8 mouse cellular contexts compared by ENCODE assay signal in the genomic region with DNA sequence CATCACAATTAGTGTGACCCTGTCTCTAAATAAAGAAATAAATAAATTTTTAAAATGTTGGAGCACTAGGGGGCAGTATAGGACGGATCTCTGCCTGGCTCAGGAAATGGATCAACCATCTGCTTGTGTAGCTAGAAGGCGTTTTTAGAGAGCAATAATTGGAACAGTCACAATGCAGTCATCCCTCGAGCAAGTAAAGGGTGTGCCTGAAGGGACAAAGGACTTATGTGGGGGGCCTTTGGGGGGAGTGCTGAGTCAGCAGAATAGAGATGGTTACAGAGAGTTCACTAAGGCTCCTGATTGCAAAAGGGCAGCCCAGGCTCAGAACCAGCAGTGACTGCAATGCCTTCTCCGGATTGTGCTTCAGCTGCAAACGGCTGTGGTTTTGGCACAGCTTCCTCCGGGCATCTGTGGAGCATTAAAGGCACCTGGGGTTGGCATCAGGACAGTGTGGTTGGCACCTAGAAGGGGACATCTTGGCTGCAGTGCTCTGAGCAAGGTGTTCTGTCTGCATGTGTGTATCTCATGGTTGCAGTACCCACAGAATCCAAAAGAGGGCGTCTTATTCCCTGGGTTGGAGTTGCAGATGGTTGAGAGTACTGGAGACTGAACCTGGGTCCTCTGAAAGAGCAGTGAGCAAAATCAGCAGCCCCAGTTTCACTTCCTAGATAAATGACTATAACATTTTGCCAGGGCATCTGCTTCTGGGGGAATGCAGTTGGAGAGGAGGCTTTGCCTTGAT. TPM values are rescaled to one million over a fixed set of nuclear protein-coding genes. Genes with fewer than 3 reads are reported as not detected.
DNase-seq lines count a peak whose midpoint lies in the region; ATAC-seq lines count a peak whose summit lies in the region.

No protein-coding gene starts in this region.

- H3K27ac ChIP-seq in forebrain, embryonic 11.5 days (ENCODE audit: low read depth, low read length), result no peak overlapping the region
- no peak overlapping the region for H3K27ac ChIP-seq in forebrain, embryonic 10.5 days
- no peak overlapping the region; the same call in 1 of the 2 replicates for H3K27ac ChIP-seq in midbrain, embryonic 14.5 days (replicated peaks; ENCODE audit: low read depth, low read length)

- no peaks in the 10 kb centered on the region for H3K9me3 ChIP-seq in forebrain, embryonic 11.5 days (ENCODE audit: control insufficient read depth, low read length)
- 0 out of 2 replicates have a peak, but pooled peaks cover 2% of the 10 kb centered on the region for H3K9me3 ChIP-seq in forebrain, embryonic 10.5 days
- H3K9me3 ChIP-seq in midbrain, embryonic 14.5 days (ENCODE audit: control insufficient read depth, low read length), result no peaks in the 10 kb centered on the region

- H3K4me3 ChIP-seq in forebrain, embryonic 11.5 days (ENCODE audit: low read depth, low read length), result no peak overlapping the region
- H3K4me3 ChIP-seq in forebrain, embryonic 10.5 days, result no peak overlapping the region
- no peak overlapping the region for H3K4me3 ChIP-seq in midbrain, embryonic 14.5 days (replicated peaks; ENCODE audit: low read depth, low read length)

- peak; percentile 61 for DNase-seq in forebrain, embryonic 11.5 days (ENCODE audit: low spot score)
- no peak for DNase-seq in forebrain, embryonic 10.5 days (ENCODE audit: extremely low spot score, low spot score)
- peak; percentile 78 for DNase-seq in 416B (ENCODE audit: low read depth)
- peak; percentile 71 for DNase-seq in c-Kit-positive CD71-positive TER-119-negative erythroid progenitor cells, embryonic 14.5 days (ENCODE audit: low read depth)
- DNase-seq in forelimb bud, embryonic 11.5 days (ENCODE audit: low read depth, low spot score), result peak; percentile 69
- DNase-seq in layer of hippocampus, postnatal 14 days (ENCODE audit: low spot score in 2 of 2), result peak; percentile 63 to 73
- peak; percentile 85 for DNase-seq in midbrain, embryonic 14.5 days
- DNase-seq in frontal cortex, postnatal 10 days (ENCODE audit: low spot score in 2 of 2), result no peak

- H3K27me3 ChIP-seq in forebrain, embryonic 11.5 days (ENCODE audit: control insufficient read depth, insufficient read depth, low read length), result 0 out of 2 replicates have a peak, but pooled peaks cover 2% of the 10 kb centered on the region
- no peaks in the 10 kb centered on the region for H3K27me3 ChIP-seq in forebrain, embryonic 10.5 days (ENCODE audit: poor library complexity, severe bottlenecking)
- H3K27me3 ChIP-seq in midbrain, embryonic 14.5 days (ENCODE audit: control insufficient read depth, insufficient read depth, low read length), result no peaks in the 10 kb centered on the region

- 26% methylated on average over 7 of the region's 7 CpGs for WGBS in forebrain, embryonic 11.5 days
- WGBS in forebrain, embryonic 10.5 days, result 28% methylated on average over 7 of the region's 7 CpGs
- 33% methylated on average over 7 of the region's 7 CpGs for WGBS in midbrain, embryonic 14.5 days

- H3K4me1 ChIP-seq in forebrain, embryonic 11.5 days (replicated peaks; ENCODE audit: control insufficient read depth, insufficient read depth, low read length), result no peaks in the 10 kb centered on the region
- H3K4me1 ChIP-seq in forebrain, embryonic 10.5 days, result peaks cover 5% of the 10 kb centered on the region; the same call in 1 of the 2 replicates
- H3K4me1 ChIP-seq in midbrain, embryonic 14.5 days (ENCODE audit: control insufficient read depth, insufficient read depth, low read length), result no peaks in the 10 kb centered on the region

- ATAC-seq in forebrain, embryonic 11.5 days (replicated peaks; ENCODE audit: low FRiP score), result no peak
- ATAC-seq in midbrain, embryonic 14.5 days (ENCODE audit: low FRiP score, low TSS enrichment), result peak; percentile 20; the same call in 1 of the 2 replicates

- H3K4me2 ChIP-seq in forebrain, embryonic 11.5 days (ENCODE audit: low read depth, low read length, severe bottlenecking), result no peak overlapping the region
- no peak overlapping the region for H3K4me2 ChIP-seq in midbrain, embryonic 14.5 days (ENCODE audit: low read length)

- H3K9ac ChIP-seq in forebrain, embryonic 11.5 days (ENCODE audit: low read length), result no peak overlapping the region
- H3K9ac ChIP-seq in midbrain, embryonic 14.5 days (replicated peaks; ENCODE audit: low read length), result no peak overlapping the region

- no peaks in the 10 kb centered on the region for H3K36me3 ChIP-seq in forebrain, embryonic 11.5 days (ENCODE audit: control insufficient read depth, insufficient read depth, low read length)
- H3K36me3 ChIP-seq in forebrain, embryonic 10.5 days (replicated peaks), result no peaks in the 10 kb centered on the region
- H3K36me3 ChIP-seq in midbrain, embryonic 14.5 days (ENCODE audit: control insufficient read depth, insufficient read depth, low read length), result no peaks in the 10 kb centered on the region

RNA-seq across cellular contexts. Expression of a gene that starts 7.2 kb away (rescaled TPM):
- polyA plus RNA-seq in forebrain, embryonic 11.5 days (2014; fragmentation: Nextera tagmentation; extraction: Ambion mirVana), result 188 and 195 TPM in 2 replicates
- polyA plus RNA-seq in forebrain, embryonic 10.5 days (2016; fragmentation: Nextera tagmentation; extraction: Ambion mirVana), result 200 and 209 TPM in 2 replicates
- 10 to 100 TPM; 86.1 to 90.6 TPM for total RNA-seq in layer of hippocampus, postnatal 14 days (2021)
- 171 and 174 TPM in 2 replicates for polyA plus RNA-seq in midbrain, embryonic 14.5 days (2014; fragmentation: Nextera tagmentation; extraction: Ambion mirVana)

RNA-seq across cellular contexts. Expression of a gene that starts 29.5 kb away (rescaled TPM):
- 3.8 and 3.9 TPM in 2 replicates for polyA plus RNA-seq in forebrain, embryonic 11.5 days (2014; fragmentation: Nextera tagmentation; extraction: Ambion mirVana)
- polyA plus RNA-seq in forebrain, embryonic 10.5 days (2016; fragmentation: Nextera tagmentation; extraction: Ambion mirVana), result 4.0 and 4.6 TPM in 2 replicates
- total RNA-seq in layer of hippocampus, postnatal 14 days (2021), result 1 to 10 TPM; 2.2 TPM
- polyA plus RNA-seq in midbrain, embryonic 14.5 days (2014; fragmentation: Nextera tagmentation; extraction: Ambion mirVana), result 5.4 and 6.0 TPM in 2 replicates

RNA-seq across cellular contexts. Expression of a gene that starts 35.1 kb away (rescaled TPM):
- not detected in 2 replicates for polyA plus RNA-seq in forebrain, embryonic 11.5 days (2014; fragmentation: Nextera tagmentation; extraction: Ambion mirVana)
- 0.16 and 0.24 TPM in 2 replicates for polyA plus RNA-seq in forebrain, embryonic 10.5 days (2016; fragmentation: Nextera tagmentation; extraction: Ambion mirVana)
- under 1 TPM in 1 of 2 experiments, not detected in 1; 0.07 TPM for total RNA-seq in layer of hippocampus, postnatal 14 days (2021)
- polyA plus RNA-seq in midbrain, embryonic 14.5 days (2014; fragmentation: Nextera tagmentation; extraction: Ambion mirVana), result 0.09 TPM in 1 of 2 replicates, not detected in the other

Comparison
In these comparisons a context has a peak if more than half of its experiments do, and no peak if none do; other contexts are left out.
1. DNase-seq: peak in forebrain, embryonic 11.5 days (single experiment), 416B (single experiment), c-Kit-positive CD71-positive TER-119-negative erythroid progenitor cells, embryonic 14.5 days (single experiment), forelimb bud, embryonic 11.5 days (single experiment), layer of hippocampus, postnatal 14 days (2 of 2) and midbrain, embryonic 14.5 days (single experiment); none in forebrain, embryonic 10.5 days (single experiment) and frontal cortex, postnatal 10 days (0 of 2).